Mouse (Mus musculus) heart, embryonic 11.5 days (tissue): ENCODE measurements around the gene D630003M21Rik. TPM values are rescaled to one million over a fixed set of nuclear protein-coding genes. Genes with fewer than 3 reads are reported as not detected.

ENCODE experiments used
- ATAC-seq: fragments of 200-750 bp; cut with Nextera tagmentation; replicated peaks from 2 replicates; pipeline ENCODE4 v1.8.0; 2017; ENCODE audit warnings: moderate library complexity; ENCODE audit not compliant: insufficient number of reproducible peaks, low FRiP score, low TSS enrichment
- H3K27ac ChIP-seq: fragments of 300-500 bp; sonication (generic); 2 replicates; pipeline ENCODE4 v1.5.1; 2014; ENCODE audit warnings: mild to moderate bottlenecking, low read depth, low read length
- H3K27me3 ChIP-seq: fragments of 300-500 bp; sonication (generic); 2 replicates; pipeline ENCODE4 v1.6.1; 2014; ENCODE audit warnings: mild to moderate bottlenecking, low read length, mixed read lengths; ENCODE audit not compliant: control insufficient read depth, insufficient read depth
- H3K36me3 ChIP-seq: fragments of 300-500 bp; sonication (generic); 2 replicates; pipeline ENCODE4 v1.6.1; 2014; ENCODE audit warnings: mild to moderate bottlenecking, low read length, moderate library complexity, mixed read lengths; ENCODE audit not compliant: control insufficient read depth, insufficient read depth
- H3K4me1 ChIP-seq: fragments of 300-500 bp; sonication (generic); 2 replicates; pipeline ENCODE4 v1.6.1; 2014; ENCODE audit warnings: low read length; ENCODE audit not compliant: control insufficient read depth, insufficient read depth
- H3K4me2 ChIP-seq: fragments of 300-500 bp; sonication (generic); 2 replicates; pipeline ENCODE4 v1.6.1; 2014; ENCODE audit warnings: mild to moderate bottlenecking, moderate library complexity
- H3K4me3 ChIP-seq: fragments of 300-500 bp; sonication (generic); 2 replicates; pipeline ENCODE4 v1.5.1; 2014; ENCODE audit warnings: low read depth, low read length
- H3K9ac ChIP-seq: fragments of 300-500 bp; sonication (generic); 2 replicates; pipeline ENCODE4 v1.6.1; 2014; ENCODE audit warnings: mild to moderate bottlenecking, low read depth, low read length, moderate library complexity
- H3K9me3 ChIP-seq: fragments of 300-500 bp; sonication (generic); replicated peaks from 2 replicates; pipeline ENCODE4 v1.6.1; 2016; ENCODE audit warnings: low read length; ENCODE audit not compliant: control insufficient read depth
- WGBS: fragments of 180-500 bp; shearing (Covaris S2); extraction: QIAGEN DNeasy Blood & Tissue Kit; methylation state at CpG from one replicate; pipeline ENCODE4 v1.1.7; 2014; ENCODE audit not compliant: insufficient replicate concordance; 5-methylcytosine and 5-hydroxymethylcytosine counted together
- polyA plus RNA-seq: library from polyadenylated mRNA; unstranded; fragments of >200 nt; fragmentation: Nextera tagmentation; extraction: Ambion mirVana; gene quantifications from 2 replicates; pipeline ENCODE4 v1.2.1, GENCODE M21; 2014

D630003M21Rik gene
- polyA plus RNA-seq, 1 experiment from 2014 or later = 0.57 TPM

DNA sequence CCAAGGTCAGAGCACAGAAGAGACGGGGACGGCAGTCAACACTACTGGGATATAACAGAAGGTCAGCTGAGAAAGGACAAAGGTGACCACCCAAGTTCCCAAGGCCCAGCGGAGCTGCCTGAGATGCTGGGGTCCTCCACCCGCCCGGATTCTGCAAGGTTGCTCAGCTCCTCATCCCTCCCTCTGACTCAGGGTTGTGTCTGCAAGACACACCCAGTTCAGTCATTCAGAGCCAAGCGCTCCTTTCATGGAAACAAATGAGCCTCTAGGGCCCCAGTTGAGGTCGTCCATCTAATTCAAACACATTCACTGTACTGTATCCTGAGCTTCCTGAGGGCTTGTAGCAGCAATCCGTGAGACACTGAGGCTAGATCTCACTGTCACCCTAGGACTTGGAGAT is 74.4 kb downstream of the D630003M21Rik start:
- no peak for ATAC-seq
- H3K36me3 ChIP-seq = no peaks in the 10 kb centered on the region
- H3K4me2 ChIP-seq = no peak overlapping the region; the same call in 1 of the 2 replicates
- no peaks in the 10 kb centered on the region for H3K9me3 ChIP-seq
- no peak overlapping the region; the same call in 1 of the 2 replicates for H3K27ac ChIP-seq
- H3K27me3 ChIP-seq = no peaks in the 10 kb centered on the region
- peaks cover 21% of the 10 kb centered on the region for H3K4me1 ChIP-seq
- WGBS = 70% methylated on average over 8 of the region's 8 CpGs
- no peak overlapping the region for H3K9ac ChIP-seq
- H3K4me3 ChIP-seq = no peak overlapping the region

DNA sequence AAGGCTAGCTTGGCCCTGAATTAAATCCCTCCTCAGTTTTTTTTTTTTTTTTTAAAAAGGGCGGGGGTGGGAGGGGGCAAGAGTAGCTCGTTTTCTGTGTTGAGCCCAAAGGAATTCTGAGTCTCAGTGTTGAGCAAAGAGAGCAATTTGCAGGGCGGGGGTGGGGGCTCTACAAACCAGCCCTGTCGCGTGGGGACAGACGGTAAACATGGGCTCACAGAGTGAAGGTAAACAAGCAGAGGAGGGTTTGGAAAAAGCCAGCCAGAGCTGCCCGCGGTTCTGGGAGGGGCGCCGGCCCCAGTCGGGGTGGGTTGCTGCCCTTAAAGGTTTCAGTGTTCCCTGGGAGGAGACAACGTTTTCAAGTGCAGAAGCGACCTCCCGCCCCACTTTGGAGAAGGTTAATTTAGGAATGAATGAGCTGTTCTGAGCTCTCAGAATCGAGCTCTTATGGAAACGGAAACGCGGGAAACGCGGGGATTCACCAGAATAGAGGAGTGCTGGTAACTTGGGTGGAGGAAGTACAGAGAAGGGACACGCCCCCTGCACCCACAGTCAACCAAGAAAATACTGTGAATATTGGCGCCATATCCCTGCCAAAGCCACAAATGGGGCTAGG is 75.2 kb downstream of the D630003M21Rik start:
- peak overlapping the region; percentile 73 for H3K27ac ChIP-seq
- peak overlapping the region; percentile 74 for H3K9ac ChIP-seq
- no peaks in the 10 kb centered on the region for H3K27me3 ChIP-seq
- H3K4me1 ChIP-seq = peaks cover 17% of the 10 kb centered on the region
- 0 out of 2 replicates have a peak, but pooled peaks have one; percentile 15 for ATAC-seq
- WGBS = under 1% methylated on average over 22 of the region's 22 CpGs
- H3K4me2 ChIP-seq = peak overlapping the region; percentile 87
- no peaks in the 10 kb centered on the region for H3K36me3 ChIP-seq
- H3K9me3 ChIP-seq = no peaks in the 10 kb centered on the region
- H3K4me3 ChIP-seq = peak overlapping the region; percentile 47

DNA sequence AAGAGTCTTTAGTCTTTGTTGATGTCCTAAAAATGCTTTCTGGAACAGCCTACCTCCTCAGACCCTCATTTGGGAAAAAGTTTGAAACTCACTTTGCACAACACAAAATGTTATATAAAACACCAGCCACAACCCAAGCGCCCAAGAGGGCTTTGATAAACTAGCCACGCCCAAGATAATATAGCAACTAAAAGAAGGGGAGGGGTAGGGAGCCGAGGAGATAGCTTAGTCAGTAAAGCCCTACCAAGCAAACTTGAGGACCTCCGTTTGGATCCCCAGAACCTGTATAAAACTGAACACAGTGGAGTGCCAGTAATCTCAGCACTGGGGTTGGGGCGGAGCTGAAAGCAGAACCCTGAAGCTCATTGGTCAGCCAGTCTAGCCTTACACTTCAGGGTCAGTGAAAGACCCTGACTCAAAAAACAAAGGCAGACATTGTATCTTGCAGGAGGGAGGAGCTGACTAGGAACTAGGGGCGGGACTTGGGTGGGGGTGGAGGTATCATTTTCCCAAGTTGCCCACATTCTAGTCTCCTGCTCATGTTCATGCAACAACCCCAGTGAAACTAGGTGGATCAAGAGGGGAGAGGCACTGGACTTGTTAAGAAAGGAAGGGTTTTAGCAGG is 76.2 kb downstream of the D630003M21Rik start:
- H3K9ac ChIP-seq = no peak overlapping the region
- no peaks in the 10 kb centered on the region for H3K27me3 ChIP-seq
- no peaks in the 10 kb centered on the region for H3K9me3 ChIP-seq
- no peak overlapping the region for H3K4me3 ChIP-seq
- WGBS = 43% methylated on average over 6 of the region's 6 CpGs
- H3K4me2 ChIP-seq = peak overlapping the region; percentile 6; the same call in 1 of the 2 replicates
- ATAC-seq = peak; percentile 40; the same call in 1 of the 2 replicates
- no peak overlapping the region for H3K27ac ChIP-seq
- no peaks in the 10 kb centered on the region for H3K36me3 ChIP-seq
- H3K4me1 ChIP-seq = peaks cover 17% of the 10 kb centered on the region

DNA sequence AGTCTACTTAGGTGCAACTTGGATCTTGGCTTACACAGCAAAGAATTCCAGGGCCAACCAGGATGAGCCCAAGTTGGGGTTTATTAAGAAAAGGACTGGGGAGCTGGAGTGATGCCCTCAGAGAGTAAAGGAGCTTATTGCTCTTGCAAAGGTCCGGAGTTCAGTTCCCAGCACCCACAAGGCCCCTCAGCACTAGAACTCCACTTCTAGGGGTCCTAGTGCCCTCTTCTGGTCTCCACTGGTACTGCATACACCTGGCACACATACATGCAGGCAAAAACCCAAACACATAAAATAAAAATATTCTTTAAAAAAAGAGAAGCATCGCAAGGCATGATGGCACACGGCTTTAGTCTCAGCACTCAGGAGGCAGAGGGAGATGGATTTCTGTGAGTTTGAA is 77.9 kb downstream of the D630003M21Rik start:
- Histone ChIP-seq H3K4me2 (no peak overlapping the region), H3K36me3 (no peaks in the 10 kb centered on the region), H3K27me3 (no peaks in the 10 kb centered on the region; the same call in 1 of the 2 replicates), H3K4me1 (peaks cover 17% of the 10 kb centered on the region), H3K9ac (no peak overlapping the region), H3K27ac (no peak overlapping the region), H3K4me3 (no peak overlapping the region), H3K9me3 (no peaks in the 10 kb centered on the region)
- 90% methylated on average over 3 of the region's 3 CpGs for WGBS
- ATAC-seq = no peak

DNA sequence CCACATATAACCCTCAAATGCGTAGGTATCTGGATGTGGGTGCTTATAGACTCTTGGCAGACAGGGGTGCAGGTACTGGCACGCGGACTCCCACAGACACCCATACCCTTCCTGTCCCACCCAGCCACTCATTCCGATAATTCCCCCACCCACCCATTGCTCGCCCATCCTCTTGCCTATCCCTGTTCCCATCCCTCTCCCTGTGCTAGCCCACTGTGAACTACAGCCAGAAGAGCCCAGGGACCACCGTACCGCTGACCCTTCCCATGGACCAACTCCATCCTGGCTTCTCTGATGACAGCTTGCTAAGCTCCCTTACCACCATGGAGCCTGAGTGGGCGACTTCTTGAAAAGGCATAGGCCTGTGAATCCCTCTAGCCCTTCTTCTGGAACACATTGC is 82.1 kb downstream of the D630003M21Rik start:
- ATAC-seq = no peak
- 87% methylated on average over 8 of the region's 8 CpGs for WGBS

DNA sequence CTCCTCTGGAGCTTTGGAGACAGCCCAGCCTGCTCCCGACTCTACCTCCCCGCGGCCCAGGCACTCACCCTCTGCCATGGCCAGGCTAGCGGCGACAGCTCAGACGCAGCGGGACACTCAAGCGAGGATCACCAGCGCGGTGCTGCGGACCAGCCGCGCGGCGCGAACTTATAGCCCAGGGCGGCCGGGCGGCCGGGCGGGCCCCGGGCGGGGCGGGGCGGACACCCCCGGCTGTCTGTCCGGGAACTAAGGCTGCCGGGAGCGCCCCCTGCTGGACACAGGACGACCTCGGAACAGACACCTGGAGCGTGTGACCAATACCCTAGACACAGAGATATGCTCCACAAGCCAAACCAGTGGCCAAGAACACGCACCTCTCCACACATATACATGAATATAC is 82.8 kb downstream of the D630003M21Rik start, which contains the start of gene Tgm2:
Tgm2 (minus strand) TSS at position 214 of the 400 bp plus-strand sequence.
- peak; percentile 58 for ATAC-seq
- H3K4me1 ChIP-seq = peaks cover 44% of the 10 kb centered on the region
- H3K27ac ChIP-seq = peak within 1 kb of the TSS; percentile 92
- 1% methylated on average over 31 of the region's 33 CpGs for WGBS
- H3K9me3 ChIP-seq = no peaks in the 10 kb centered on the region
- no peaks in the 10 kb centered on the region; the same call in 1 of the 2 replicates for H3K27me3 ChIP-seq
- peak within 1 kb of the TSS; percentile 87 for H3K4me2 ChIP-seq
- H3K4me3 ChIP-seq = peak within 1 kb of the TSS; percentile 73
- 0 out of 2 replicates have a peak, but pooled peaks cover under 1% of the 10 kb centered on the region for H3K36me3 ChIP-seq
- H3K9ac ChIP-seq = peak within 1 kb of the TSS; percentile 82

More for the DNA sequence above, 82.1 kb downstream of the D630003M21Rik start:
- H3K36me3 ChIP-seq = no peaks in the 10 kb centered on the region
- H3K27me3 ChIP-seq = no peaks in the 10 kb centered on the region; the same call in 1 of the 2 replicates
- H3K27ac ChIP-seq = no peak overlapping the region
- H3K4me1 ChIP-seq = peaks cover 36% of the 10 kb centered on the region
- H3K9ac ChIP-seq = no peak overlapping the region
- H3K4me3 ChIP-seq = no peak overlapping the region
- H3K9me3 ChIP-seq = no peaks in the 10 kb centered on the region
- no peak overlapping the region for H3K4me2 ChIP-seq

DNA sequence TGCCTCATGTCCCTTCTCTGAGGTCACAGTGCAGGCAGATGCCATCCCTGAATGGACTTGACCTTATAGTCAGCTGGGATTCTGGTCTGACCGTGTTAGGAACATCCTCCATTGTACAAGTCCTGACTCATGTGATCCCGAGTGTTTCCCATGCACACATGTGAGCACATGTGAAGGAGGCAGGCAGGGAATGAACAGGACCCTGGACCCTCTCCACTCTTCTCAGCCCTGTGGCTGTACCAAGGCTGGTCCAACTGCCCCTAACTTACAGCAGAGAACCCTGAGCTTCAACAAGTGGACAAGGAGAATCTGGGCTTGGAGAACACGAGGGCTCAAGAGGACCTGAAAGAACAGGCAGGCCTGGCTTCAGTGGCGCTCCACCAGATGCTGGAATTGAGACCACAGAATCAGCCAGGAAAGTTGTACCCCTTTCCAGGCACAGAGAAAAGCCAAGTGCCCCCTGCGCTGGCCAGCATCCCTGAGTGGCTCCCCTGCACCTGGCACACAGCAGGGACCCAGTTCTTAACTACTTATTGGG is 83.4 kb downstream of the D630003M21Rik start:
- H3K9me3 ChIP-seq = no peaks in the 10 kb centered on the region

DNA sequence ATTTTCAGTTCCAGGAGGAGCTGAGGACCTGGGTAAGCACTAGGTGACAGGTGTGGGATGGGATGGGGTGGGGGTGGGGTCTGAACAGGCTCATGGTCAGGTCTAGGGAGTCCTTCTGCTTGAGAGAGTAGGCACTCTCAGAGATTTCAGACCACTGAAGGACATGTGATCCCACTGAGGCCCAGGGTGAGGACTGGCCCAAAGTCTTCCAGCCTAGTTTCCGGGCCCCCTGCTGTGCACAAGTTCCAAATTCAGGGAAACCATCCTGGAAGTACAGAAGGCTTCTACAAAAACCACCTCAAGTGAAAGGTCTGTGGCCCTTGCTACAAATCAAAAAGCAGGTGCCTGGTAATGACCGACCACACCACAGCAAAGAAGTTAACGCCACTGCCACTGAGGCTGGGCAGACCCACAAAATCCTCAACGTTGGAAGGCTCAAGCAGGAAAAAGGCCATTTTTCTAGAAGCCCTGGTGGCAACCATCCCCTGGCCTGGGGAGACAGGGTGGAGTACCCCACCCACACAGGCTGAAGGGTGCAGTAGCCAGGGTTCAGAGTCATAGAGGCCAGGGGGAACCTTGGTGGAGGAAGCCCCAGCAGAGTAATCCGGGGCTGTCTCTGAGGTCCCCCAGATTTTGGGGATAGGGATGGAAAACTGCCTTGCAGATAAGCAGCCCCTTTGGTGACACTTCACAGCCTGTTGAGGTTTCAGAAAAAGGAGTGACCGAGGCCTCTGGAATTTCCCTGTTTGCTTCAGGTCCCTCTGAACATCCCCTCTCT is 84.1 kb downstream of the D630003M21Rik start:
- ATAC-seq = no peak
- Histone ChIP-seq H3K9me3 (no peaks in the 10 kb centered on the region), H3K4me2 (peak overlapping the region; percentile 87), H3K27ac (peak overlapping the region; percentile 92), H3K9ac (peak overlapping the region; percentile 82), H3K27me3 (no peaks in the 10 kb centered on the region; the same call in 1 of the 2 replicates), H3K36me3 (0 out of 2 replicates have a peak, but pooled peaks cover 3% of the 10 kb centered on the region), H3K4me1 (peaks cover 57% of the 10 kb centered on the region), H3K4me3 (peak overlapping the region; percentile 73)
- 63% methylated on average over 6 of the region's 6 CpGs for WGBS

More for the DNA sequence above, 83.4 kb downstream of the D630003M21Rik start:
- 53% methylated on average over 5 of the region's 5 CpGs for WGBS
- Histone ChIP-seq H3K4me2 (peak overlapping the region; percentile 87), H3K27ac (peak overlapping the region; percentile 92), H3K36me3 (0 out of 2 replicates have a peak, but pooled peaks cover 3% of the 10 kb centered on the region), H3K4me1 (peaks cover 50% of the 10 kb centered on the region), H3K27me3 (no peaks in the 10 kb centered on the region; the same call in 1 of the 2 replicates), H3K9ac (peak overlapping the region; percentile 82), H3K4me3 (peak overlapping the region; percentile 73)
- ATAC-seq = no peak
